Mouse (Mus musculus) forebrain, embryonic 12.5 days (tissue): ENCODE measurements around the gene Olfr699. TPM values are rescaled to one million over a fixed set of nuclear protein-coding genes. Genes with fewer than 3 reads are reported as not detected.

Experiments
- polyA plus RNA-seq: library from polyadenylated mRNA; unstranded; fragments of >200 nt; fragmentation: Nextera tagmentation; extraction: Ambion mirVana; gene quantifications from 2 replicates; pipeline ENCODE4 v1.2.1, GENCODE M21; 2016

Gene Olfr699
- polyA plus RNA-seq, 1 experiment from 2014 or later: not detected

Other genes with a start within 250 kb of the Olfr699 start
- gene Olfr693, start 112.6 kb downstream of the Olfr699 start, polyA plus RNA-seq: not detected in 2 replicates
- gene Olfr694, start 101.4 kb downstream of the Olfr699 start, polyA plus RNA-seq: not detected in 2 replicates
- not detected in 2 replicates for gene Olfr695, start 76.8 kb downstream of the Olfr699 start, polyA plus RNA-seq
- gene Olfr697, start 50.8 kb downstream of the Olfr699 start, polyA plus RNA-seq: not detected in 2 replicates
- not detected in 2 replicates for gene Olfr698, start 37.8 kb downstream of the Olfr699 start, polyA plus RNA-seq
- not detected in 2 replicates for gene Olfr700, start 15.6 kb upstream of the Olfr699 start, polyA plus RNA-seq
- gene Olfr701, start 20.9 kb upstream of the Olfr699 start, polyA plus RNA-seq: not detected in 2 replicates
- gene Olfr702, start 40.7 kb upstream of the Olfr699 start, polyA plus RNA-seq: not detected in 2 replicates
- gene Olfr703, start 50.2 kb upstream of the Olfr699 start, polyA plus RNA-seq: not detected in 2 replicates
- gene Olfr704, start 70.0 kb upstream of the Olfr699 start, polyA plus RNA-seq: not detected in 2 replicates
- not detected in 2 replicates for gene Olfr705, start 83.7 kb upstream of the Olfr699 start, polyA plus RNA-seq
- gene Olfr706, start 95.0 kb upstream of the Olfr699 start, polyA plus RNA-seq: not detected in 2 replicates
- not detected in 2 replicates for gene Olfr707, start 108.0 kb upstream of the Olfr699 start, polyA plus RNA-seq
- not detected in 2 replicates for gene Olfr1532-ps1, start 114.8 kb upstream of the Olfr699 start, polyA plus RNA-seq
- gene Olfr709-ps1, start 139.0 kb upstream of the Olfr699 start, polyA plus RNA-seq: not detected in 2 replicates
- gene Olfr710, start 155.1 kb upstream of the Olfr699 start, polyA plus RNA-seq: not detected in 2 replicates
- gene Olfr6, start 170.7 kb upstream of the Olfr699 start, polyA plus RNA-seq: not detected in 2 replicates
- gene Olfr711, start 182.3 kb upstream of the Olfr699 start, polyA plus RNA-seq: not detected in 2 replicates
- not detected in 2 replicates for gene Olfr2, start 212.9 kb upstream of the Olfr699 start, polyA plus RNA-seq
- gene Olfr713, start 238.0 kb upstream of the Olfr699 start, polyA plus RNA-seq: not detected in 2 replicates